Mouse (Mus musculus) NIH3T3 (cell line): Measurements from ENCODE around the gene Tank.

ENCODE experiments used
- DNase-seq: peaks from one replicate; pipeline ENCODE4 v3.0.0-alpha.2; 2012; ENCODE audit warnings: low read depth

The Tank gene

DNA sequence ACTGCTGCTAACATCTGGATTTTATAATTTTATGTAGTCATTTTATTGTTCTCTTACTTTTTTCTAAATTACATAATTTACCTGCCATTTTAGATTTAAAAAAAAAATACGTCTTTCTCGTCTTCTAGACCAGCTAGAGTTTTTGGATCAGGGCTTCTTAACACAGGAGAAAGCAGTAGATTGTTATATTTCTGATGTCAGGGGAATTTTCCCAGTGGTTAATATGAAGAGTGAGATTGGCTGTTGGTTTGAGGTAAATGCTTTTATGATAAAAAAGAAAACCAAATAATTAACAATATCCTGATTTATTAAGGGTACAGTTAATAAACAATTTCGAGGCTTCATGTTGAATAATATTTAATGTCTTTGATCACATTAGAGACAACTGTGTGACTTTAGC is 1.7 kb downstream of the Tank start:
- DNase-seq: no peak

DNA sequence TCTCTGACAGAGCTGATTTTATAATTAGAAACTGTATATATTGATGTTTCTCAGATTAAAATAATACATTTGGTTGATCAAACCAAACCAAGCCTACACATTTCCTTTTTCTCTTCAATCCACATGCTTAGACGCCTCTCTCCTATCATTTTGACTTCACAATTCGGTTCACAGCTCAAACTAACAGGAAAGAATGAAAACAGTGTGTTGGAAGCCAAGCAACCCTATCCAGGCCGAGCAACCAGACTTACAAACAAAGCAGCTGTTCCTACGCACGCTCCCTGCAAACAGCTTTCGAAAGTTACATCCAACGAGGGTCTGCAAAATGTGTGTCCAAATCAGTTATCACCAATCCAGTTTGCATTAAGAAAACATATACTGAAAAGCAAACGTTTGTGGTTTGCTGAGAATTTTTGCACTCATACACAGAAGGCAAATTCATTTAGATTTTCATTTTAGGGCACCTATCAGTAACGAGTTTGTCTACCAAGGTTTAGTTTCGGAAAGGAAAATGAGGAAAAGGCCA is 2.2 kb downstream of the Tank start:
- DNase-seq: no peak

DNA sequence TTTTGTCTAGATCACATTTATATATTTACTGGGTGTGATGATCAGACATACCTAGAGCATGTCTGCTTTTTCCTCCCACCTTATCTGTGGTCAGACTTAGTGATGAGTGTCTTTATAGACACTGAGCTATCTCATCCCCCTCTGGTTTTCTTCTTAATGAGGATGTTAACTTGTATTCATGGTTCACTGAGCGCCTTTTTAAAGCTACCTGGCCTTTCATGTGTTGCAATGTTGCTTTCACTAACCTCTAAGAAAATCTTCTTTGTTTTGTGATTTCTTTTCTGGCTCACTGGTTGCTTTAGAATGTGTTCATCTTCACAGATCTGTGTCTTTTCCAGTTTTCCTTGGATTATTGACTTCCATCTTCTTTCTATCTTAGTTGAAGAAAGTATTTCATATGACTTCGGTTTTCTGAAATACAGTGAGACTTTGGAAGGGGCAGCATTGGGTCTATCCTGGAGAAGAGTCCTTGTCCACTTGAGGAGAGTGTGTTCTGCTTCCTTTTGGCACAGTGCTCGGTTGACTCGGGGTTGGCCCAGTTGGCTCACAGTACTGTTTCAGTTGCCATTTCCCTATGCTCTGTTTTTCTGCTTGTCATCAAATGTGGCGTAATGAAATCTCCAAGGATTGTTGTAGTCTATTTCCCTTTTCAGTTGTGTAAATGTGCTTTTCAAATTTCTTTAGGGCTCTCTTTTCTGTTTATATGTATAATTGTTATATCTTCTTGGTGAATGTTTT is 4.4 kb downstream of the Tank start:
- peak; percentile 47 for DNase-seq

DNA sequence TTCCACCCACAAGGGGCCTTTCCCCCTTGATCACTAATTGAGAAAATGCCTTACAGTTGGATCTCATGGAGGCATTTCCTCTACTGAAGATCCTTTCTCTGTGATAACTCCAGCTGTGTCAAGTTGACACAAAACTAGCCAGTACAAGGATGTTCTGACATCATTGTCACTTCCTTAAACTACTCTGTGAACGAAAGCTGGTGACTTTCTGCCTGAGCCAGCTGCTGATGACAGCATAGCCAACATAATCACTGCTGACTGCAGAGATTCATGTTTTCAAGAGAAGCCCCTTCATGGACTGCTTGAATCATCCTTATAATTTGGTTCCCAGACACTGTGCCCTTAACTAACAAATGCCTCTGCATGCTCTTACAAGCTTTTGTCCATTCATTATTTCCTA is 7.1 kb downstream of the Tank start:
- DNase-seq: no peak

DNA sequence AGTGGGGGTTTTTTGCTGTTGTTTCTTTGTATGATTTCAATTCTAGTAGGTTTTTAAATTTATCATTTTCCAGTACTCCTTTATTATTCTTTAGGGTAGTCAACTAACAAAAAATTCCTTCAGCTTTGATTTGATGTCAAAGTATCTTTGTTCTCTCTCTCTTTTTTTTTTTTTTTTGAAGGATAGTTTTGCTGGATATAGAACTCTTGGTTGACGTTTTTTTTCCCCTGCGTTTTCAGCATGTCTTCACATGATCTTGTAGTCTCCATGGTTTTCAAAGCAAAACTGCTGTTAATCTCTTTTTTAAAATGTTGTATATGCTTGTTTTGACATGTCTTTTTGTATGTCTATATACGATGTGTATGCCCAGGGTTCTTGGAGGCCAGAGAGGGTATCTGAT is 7.8 kb downstream of the Tank start:
- no peak for DNase-seq

GRCm38 (mm10) chr2:61590751-61591150 is 12.4 kb downstream of the Tank start:
- DNase-seq: no peak

DNA sequence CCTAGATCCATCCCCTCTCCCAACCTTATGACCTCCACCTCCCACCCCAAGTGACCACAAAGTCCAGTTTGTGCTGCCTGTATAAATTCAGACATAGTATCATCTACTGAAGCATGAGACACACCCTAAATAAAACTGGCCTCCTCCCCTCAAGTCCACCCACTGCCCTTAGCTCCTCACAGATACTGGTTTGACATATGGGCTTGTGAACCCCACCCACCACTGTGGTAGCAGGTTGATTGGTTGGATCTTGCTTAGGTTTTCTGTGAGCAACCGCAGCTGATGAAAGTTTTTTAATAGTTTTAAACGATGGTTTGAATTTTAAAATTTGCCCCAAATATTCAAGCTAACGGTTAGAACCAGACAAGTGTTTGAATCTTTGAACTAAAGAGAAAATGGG is 13.7 kb downstream of the Tank start:
- no peak for DNase-seq

DNA sequence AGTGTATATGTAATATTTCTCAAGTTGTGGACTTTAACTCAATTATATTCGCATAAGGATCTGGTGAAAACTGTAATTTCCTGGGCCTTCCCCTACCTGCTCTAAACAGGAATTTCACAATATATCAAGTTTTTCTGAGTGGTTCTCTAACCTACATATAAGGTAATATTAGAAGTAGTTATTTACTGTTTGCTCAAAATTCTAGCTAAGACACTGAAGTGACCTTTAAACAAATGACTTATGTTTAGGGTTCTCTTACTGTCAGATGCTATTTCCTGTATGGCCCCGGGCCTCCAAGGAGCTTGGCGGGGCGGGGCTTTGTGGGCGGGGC is 14.3 kb downstream of the Tank start:
- DNase-seq: no peak

DNA sequence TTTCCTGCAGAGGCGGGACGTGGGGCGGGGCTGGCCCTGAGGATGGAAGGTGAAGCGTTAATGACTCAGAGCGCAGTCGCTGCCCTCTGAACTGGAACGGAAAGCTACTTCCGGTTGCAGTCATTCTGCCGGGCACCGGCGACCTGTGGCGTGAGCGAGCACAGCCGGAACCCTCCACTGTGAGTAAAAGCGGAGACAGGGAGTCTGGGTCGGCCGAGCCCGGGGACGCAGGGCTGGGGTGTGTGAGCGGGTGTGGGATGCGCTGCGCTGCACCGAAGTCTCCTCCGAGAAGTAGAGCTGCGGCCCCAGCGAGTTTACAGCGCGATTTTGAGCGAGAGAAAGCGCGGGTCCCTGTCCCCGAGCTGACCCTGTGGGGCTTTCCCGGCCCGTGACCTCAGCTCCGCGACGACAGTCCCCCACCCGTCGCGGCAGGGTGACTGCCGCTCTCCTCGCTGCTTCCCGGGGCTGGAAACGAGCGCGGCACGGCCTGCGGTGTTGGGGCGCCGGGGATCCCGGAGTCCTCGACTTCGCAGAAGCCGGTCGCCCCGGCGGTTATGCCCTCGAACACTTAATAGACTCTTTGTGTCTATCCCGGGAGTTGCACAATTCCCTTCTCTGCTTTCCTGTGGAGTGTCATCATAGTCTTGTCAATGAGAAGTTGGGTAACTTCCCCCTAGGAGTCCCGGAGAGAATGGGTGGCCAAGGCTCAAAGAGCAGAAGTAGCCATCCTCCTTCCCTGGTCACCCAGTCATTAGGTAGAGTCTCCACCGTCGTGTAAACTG is 14.8 kb downstream of the Tank start:
- DNase-seq: peak; percentile 96

DNA sequence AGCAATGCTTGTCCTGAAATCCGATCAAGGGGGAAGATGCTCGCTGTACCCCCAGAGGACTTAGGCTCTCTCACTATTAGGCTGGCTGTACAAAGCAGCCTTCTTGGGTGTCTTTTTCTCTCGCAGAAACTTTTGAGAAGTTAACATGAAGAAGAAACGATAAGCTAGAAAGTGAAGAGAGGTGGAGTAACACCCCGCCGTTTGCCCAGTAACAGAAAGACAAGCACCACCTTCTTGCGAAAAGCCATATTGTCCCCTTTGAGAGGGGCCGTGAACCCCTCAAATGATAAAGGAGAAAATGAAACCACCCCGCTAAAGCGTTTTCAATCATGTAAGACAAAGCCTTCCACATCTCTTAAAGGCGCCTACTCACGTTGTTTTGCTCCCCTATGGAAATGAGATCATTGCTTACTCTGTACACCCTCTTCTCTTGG is 15.5 kb downstream of the Tank start:
- peak; percentile 56 for DNase-seq

DNA sequence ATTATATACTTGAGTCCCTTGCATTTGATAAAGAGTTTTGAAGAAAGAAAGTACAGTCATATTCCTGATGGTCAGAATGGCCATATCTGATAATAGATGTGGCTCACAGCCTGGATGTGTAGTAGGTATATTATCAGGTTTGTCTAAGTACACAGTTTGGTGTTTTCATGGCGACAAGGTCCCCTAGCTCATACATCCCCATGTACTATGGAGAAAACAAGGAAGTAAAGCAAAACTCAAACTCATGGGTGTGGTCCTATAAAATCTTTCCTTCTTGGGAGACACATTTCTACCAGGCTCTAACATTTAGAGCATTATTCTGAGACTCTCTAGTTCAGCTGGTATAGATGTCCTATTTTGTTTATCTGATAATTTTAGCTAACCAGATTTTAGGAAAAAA is 21.3 kb downstream of the Tank start:
- DNase-seq: no peak

GRCm38 (mm10) chr2:61603461-61603860 is 25.1 kb downstream of the Tank start:
- peak; percentile 15 for DNase-seq

GRCm38 (mm10) chr2:61606942-61607341 is 28.6 kb downstream of the Tank start:
- no peak for DNase-seq

- DNase-seq: no peak
These were observed 45.6 kb downstream of the Tank start for GRCm38 (mm10) chr2:61623996-61624395.

DNA sequence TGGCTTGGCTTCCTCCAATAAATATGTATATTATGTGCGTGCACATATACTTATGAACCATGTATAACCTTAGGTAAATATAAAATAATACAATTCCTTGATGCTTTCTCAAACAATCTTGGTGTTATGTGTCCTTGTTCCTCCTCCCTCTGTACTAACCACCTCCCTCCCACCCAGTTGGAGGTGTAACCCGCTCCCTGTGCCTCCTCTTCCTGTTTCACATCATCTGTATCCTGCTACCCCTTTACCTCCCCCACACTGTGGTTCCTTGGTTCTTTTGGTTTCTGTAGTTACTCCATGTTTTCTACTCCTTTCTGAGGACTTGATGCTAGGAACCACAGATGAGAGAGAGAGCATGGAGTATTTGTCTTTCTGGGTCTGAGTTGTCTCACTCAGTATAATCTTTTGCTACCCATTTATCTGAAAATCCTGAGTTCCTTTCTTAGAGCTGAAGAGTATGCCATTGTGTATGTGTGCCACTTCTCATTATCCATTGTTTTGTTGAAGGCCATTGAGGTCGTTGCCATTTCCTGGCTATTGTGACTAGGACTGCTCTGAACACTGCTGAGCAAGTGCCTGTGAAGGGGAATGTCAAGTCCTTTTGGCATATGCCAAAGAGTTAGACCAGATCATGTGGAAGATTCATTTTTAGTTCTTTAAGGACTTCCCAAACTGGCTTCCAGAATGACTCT is 52.6 kb downstream of the Tank start:
- no peak for DNase-seq

- no peak for DNase-seq
These were observed 56.7 kb downstream of the Tank start for GRCm38 (mm10) chr2:61635099-61635498.

- no peak for DNase-seq
These were observed 59.8 kb downstream of the Tank start for GRCm38 (mm10) chr2:61638182-61638581.

GRCm38 (mm10) chr2:61642452-61643368 is 64.3 kb downstream of the Tank start:
- DNase-seq: peak; percentile 82

DNA sequence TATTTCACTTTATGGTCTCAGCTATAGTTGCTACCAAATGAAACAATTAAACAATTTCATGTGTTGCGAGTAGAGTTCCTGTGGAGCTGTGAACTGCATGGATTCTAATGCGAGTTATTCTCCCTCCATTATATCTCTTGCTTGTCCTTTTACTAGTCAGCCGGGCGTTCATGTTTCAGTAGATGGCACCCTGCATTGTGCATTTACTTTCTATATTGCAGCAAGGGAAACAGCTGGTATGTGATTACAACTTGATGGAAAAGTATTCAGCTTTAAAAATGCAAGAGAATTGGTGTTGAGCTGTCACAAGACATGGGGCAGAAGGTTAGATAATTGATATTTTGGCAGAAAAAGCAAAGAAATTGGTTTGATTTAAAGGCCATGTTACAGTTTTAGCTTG is 72.8 kb downstream of the Tank start:
- DNase-seq: no peak

DNA sequence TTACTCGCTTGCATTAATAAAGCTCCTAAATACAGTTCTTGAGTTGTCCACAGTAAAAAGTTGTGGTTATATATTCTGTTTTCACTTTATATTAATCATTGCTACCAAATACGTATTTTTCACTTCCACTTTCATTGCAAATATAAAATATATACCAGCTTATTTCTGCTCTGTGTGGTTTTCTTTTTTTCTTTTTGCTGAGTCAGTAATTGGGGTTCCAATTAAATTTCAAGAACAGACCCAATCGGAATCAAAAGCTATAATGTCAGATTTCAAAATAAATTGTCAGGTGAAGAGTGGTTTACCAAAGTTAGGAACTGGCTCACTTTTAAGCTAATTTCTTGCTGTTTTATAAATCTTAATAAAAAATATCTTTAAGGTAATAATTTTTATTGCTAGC is 73.3 kb downstream of the Tank start:
- no peak for DNase-seq

GRCm38 (mm10) chr2:61655046-61655381 is 76.6 kb downstream of the Tank start:
- DNase-seq: no peak
